Mouse (Mus musculus) A20 (cell line): ENCODE measurements at regions not wholly inside any gene's neighbourhood (a gene's known extent, or its start where the extent isn't known, plus 50 kb on each side); places are given as distances from the start of the nearest gene placed in this dataset.

ENCODE experiments used
- DNase-seq: peaks from one replicate; pipeline ENCODE4 v3.0.0-alpha.2; 2011; ENCODE audit warnings: low read depth, low spot score

DNA sequence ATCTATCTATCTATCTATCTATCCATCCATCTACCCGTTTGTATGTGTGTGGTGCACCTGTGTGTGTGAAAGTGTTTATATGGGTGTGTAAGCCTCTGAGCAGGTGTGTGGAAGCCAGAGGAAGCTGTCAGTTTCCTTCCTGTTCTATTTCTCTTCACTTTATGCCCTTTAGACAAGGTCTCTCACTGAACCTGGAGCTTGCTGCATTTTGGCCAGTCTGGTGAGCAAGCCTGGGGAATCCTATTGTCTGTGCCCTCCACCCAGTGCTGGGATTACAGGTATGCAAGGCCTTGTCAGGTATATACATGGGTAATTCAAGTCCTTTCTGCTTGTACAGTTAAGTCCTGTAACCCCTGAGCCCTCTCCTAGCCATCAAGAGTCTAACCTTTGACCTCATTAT lies 466.6 kb upstream of the 3110018I06Rik start:
- no peak for DNase-seq

DNA sequence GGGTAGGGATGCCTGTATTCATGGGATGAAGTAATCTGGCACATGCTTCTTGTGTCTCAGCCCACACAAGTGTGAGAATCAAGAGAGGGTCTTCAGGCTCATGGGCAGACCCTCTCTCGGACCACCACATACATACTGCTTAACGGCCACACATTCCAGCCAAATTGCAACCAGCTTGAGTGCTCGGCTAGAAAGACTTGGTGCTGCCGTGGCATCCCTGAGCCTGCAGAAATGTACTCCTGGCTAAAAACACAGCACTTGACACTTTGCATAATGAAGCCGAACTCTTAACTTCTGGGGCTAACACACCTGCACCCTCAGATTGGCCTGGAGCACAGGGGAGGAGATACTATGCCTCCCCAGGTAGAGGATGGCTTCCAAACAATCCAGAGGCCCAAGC lies 461.6 kb upstream of the 3110018I06Rik start:
- no peak for DNase-seq

DNA sequence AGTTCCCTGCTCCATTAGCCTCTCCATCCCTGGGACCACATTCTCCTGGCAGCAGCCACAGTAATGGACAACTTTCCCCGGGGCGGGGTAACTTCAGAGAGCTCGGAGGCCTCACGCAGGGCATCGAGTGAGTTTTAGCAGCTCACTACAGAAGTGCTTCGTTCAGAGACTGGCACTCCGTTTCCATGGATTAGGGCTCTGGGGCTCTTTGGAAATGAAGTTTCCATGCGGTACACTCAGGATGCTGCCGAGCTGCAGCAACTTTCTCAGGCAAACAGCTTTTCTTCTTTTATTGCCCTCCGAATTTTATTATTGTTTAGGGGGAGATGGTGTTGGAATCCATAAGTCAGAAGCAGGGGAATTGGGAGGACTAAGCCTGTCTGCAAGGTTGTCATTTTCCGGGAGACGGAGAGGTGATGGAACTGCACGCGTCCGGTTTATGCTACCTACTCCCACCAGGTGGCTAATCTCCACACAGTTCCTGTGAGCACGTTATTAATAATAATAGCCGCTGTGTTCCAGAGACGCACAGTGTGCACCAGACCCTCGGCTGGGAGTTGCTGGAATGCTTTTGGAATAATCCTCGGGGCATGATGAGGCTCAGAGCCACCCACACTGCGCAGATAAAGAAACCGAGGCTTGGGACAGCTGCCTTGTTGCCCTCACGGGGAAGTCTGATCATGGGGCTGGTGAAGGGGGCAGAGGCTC lies 460.4 kb upstream of the 3110018I06Rik start:
- DNase-seq: no peak

DNA sequence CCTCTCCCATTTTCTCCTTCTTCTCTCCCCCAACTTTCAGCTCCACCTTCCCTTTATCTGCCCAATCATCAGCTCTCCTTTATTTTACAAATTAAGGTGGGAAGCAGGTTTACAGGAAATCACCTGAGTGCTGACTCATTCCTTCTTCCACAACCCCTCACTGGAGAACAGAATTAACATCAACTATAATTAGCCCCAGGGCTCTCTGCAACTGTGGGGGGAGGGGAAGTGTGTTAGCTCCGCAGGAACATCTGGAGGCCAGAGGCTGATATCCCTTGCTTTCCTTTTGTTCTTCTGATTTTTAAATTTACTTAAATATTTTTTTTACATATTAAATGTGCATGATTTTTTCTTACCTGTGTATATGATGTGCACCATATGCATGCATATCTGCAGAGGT lies 459.4 kb upstream of the 3110018I06Rik start:
- no peak for DNase-seq

DNA sequence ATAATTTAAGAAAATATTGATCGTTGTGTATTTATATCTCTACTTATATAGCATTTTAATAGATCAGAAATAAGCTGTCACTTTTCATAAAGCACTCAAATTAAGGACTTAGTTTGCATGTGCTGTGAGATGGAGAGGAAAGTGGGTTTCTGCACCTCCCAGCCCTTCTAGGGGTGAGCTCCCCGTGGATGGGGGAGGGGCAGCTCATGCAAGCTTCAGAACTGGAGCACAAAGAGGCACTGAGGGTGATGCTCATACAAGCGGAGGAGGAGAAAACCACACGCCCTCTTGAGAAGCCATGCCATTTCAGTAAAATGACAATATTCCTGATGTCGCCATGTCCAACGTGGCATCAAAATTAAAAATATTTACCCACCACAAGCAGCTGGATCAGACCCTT lies 452.1 kb upstream of the 3110018I06Rik start:
- no peak for DNase-seq

DNA sequence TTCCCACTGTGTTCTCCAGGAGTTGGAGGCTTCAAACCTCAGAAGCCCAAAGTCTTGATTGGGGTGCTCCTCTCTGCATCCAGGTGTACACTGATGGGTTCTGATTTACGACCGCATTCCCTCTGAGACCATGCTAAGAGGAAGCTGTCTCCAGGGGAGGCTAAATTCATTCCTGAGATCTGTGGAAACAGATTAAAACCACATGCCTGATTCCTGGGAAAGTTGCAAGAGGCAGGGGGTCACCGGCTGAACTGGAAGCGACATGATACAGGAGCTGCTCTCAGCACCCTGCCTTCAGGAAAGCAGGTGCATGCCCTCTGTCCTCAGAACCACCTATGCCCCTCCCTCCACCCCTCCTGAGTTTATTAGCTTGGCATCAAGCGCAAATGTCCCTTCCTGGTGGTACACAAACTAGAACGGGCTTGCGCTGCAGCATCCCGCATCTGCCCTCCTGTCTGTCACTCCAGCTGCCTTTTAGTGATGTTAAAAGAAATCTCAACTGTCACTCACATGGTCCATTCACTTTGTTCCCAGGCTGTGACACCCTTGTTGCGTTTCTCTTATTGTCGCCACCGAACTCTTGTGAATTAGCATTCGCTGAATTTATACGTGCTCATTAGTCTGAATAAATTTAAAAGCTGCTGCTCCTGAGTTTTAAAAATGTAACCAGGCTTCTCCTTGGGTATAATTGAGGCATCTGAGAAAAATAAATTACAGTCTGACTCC lies 446.3 kb upstream of the 3110018I06Rik start:
- DNase-seq: no peak

DNA sequence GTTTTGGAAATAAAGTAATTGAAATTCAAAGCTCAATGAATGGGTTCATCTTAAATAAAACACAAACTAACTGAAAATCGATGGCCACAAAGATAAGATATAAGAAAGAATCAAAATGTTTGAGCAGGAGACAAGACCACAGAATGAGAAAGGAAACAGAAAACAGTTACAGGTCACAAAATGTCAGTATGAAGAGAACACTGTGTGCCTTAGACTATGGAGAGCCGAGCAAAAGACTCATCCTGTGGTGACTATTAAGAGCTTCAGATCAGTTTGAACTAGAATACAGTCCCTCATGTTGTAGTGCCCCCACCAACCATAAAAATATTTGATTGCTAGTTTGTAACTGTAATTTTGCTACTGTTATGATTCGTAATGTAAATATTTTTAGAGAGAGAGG lies 441.9 kb upstream of the 3110018I06Rik start:
- DNase-seq: no peak

DNA sequence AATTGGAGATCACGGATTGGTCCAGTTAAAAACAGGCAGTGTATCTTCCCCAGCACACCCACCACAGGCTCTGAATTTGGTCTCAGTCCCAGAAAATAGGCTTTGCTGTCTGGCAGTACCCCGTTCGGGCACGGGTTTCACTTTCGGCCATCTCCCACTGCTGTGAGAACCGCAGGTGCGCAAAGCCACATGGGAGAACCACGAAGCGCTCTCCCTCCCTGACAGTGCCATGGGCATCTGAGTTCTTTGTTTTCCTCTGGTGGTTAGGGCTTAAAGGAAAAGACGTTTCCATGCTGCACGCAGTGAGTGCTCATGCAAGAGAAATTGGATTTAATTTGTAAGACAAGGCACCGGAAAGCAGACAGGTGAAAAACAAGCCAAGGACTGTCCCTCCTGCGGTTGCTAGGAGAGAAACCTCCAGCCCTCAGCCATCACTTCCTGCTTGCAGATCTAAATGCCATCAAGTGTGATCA lies 441.3 kb upstream of the 3110018I06Rik start:
- DNase-seq: no peak

DNA sequence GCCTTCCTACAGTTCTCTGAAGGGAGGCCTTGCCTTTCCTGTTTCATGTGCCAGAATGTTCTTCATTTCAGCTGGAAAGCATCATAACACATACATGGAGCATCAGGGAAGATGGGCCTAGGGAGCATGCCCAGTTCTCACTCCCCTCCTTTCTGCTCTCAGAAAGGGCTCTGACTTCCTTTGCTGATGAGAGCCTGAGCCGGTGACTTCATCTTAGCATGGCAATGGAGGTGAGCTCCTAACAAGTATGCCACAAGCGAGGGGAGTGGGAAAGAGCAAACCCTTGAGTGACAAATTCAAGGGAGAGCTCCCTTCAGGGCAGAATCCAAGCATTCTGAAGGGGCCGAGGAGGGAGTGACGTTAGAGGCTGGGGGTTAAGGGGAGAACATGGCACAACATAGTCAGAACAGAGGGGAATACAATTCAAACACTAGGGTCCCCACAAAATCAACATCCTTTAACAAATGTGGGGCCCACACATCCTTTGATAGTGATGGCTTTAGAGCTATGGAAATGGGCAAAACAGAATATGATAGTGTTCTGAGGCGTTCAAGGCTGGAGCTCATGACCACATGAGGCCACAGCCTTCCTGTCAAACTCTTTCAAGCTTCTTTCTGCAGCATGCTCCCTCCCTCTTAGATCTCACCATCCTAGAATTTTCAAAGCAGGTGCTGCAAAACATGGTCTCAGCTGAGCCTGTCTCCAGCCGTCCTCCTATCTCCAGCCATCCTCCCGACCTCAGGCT lies 437.4 kb upstream of the 3110018I06Rik start:
- no peak for DNase-seq

DNA sequence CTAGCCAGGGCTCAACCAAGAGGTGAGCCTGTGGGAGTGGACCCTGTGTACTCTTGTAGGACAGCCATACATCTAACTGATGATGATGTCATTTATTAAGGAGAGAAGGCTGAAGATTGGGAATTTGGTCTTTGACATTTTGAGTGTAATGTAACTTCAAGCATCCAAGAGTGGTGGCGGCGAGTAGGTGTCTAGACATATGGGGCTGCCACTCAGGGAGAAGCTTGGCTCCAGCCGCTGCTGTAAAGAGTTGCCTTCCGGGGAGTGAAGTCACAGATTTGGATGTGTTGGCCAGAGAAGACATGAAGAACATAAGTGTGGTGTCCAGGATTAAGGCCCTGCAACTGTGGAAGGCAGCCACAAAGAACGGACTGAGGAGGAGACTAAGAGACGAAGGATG lies 436.3 kb upstream of the 3110018I06Rik start:
- no peak for DNase-seq

DNA sequence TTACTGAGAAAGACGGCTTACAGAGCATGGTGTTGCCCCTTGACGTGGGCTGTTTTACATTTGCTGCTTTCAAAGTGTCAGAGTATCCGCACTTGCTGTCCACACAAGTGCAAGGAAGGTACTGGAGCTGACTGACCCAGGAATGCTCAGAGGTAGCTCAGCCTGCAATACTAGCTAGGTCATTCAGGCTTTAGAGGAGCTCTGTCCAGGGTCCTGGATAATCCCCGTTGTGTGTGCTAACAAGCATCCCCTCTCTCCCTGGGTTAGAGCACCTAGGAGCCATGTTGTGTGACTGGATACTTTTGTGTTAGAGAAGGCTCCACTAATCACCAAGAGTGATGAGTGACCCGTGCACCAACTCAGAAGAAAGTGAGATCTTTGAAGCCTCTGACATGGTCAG lies 431.9 kb upstream of the 3110018I06Rik start:
- DNase-seq: no peak

DNA sequence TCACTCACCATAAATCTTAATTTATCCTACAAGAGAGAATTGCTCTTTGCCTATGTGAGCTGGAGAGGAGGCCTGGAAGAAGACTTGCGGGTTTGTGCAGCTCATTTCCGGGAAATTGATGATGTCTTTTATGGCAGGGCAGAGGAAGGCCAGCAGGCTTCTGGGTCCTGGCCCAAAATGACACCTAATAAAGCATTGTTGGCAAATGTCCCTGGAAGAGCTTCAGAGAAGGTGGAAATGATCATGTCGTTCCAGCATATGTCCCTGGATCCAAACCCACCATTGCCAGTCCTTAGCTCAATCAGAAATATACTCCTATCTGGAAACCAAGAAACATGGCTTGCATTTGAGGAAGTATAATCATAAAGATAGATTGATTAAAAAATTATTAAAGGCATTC lies 427.9 kb upstream of the 3110018I06Rik start:
- no peak for DNase-seq

DNA sequence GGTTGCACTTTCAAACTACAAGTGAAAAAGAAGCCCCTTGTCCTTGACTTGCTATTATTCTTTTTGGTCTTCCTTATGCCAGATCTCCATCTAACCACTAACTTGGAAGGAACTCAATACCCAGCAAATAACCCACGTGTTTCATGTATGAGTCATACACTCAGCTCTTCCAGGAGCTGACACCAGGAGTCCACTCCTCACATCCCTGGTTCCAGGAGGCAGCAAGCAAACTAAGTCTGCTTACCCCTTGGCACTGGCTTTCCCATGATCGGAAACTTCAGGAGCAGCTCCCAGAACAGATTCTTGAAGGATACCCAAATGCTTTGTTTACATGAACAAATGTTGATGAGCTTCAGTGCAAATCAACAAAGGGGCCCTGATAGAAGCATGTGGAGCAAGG lies 421.1 kb upstream of the 3110018I06Rik start:
- DNase-seq: no peak

DNA sequence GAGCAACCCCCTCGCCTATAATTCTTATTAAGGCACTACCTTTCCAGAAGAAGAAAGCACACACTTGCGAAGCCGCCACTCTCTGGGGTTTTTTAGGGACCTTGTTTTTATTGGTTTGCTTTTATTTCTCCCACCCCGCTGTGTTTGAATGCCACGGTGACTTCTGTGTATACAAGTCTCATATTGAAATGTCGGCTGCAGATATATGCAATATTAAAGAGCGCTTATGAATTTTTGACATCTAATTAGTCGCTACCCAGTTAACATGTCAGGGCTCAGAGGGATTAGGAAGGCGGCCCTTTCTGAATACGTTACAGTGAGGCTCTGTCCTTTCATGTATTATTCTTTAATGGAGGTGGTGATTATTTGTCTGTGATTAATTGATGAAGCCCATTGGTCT lies 405.9 kb upstream of the 3110018I06Rik start:
- no peak for DNase-seq

DNA sequence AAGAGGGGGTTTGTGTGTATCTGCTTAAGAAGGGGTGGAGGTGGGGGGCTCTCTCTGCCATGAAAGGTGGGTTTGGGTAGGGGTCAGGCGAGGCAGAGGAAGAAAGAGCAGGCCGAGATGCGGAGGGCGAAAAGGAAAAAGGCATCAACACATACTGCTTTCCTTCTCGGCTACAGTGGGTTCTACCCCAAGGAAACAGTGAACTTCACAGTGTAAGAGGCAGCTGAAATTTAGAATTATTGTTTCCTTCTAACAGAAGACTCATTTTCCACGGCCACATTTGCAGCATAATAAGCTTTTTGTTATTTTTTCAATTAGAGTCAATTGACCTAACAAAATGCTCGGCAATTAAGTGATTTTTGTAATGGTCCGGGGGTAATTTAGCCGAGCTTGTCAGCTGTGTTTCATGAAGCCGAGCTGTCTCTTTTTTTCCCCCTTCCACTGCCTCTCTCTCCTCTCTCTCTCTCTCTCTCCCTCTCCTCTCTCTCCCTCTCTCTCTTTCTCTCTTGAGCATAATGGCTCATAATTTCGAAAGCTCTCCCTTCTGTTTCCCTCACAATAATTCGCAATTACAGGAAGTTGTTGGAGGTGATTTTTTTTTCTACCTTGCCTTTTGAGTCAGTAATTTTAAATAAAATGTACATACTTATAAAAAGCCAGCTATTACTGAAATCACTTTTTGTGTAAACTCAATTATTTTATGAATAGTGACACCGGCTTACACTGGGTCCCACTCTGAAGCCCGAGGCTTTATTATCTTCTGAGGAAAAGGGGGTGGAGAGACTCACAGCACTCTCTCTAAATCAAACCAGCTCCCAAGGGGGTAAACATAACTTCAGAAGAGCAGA lies 403.1 kb upstream of the 3110018I06Rik start:
- no peak for DNase-seq

DNA sequence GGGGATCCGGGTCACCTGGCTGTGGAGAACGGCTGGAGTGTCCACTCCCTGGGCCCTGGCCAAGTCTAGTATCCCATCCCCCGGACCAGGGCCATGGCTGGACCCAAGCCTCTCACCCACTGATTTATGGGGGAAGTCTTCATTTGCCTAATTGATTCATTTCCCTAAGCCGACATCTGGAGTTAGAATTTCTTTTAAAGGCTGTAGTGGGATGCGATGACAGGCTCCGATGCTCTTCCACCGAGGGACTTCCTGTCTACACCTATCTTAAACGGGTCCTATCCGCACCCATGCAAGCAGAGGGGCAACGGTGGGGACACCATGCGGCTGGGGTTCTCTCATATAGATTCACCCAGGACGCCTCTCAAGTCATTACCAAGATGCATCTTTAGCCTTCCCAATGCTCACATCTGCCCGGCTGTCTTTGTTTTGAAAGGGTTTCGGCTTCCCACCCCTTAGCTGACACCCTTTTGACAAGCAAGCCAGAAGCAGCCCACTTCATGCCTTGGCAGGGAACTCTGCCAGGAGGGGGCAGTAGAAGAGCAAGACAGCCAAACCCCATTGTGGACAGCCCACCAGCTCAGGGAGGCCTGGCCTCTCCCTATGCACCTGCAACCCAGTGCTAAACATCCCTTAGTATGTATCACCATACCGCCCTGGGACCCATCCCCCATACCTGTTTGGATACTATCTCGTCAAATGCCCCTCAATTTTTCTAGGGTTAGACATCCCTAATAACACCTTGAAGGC lies 402.4 kb upstream of the 3110018I06Rik start:
- no peak for DNase-seq

DNA sequence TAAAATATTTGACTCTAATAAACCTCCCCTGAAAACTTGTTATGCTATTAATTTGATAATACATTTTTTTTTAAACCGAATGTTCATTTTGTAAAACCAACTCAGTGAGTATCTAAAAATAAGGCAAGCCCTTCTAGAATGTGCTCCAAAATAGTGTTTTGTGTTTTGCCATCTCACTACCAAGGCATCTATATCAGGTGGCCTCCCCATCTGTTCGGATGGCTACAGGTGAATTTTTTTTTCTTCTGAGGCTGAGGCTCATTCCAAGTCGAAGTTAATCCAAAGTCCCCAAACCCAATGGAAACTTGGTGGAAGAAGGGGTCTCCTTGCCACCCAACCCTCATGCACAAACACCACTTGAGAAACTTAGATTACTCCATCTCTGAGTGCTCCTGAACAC lies 396.3 kb upstream of the 3110018I06Rik start:
- no peak for DNase-seq

DNA sequence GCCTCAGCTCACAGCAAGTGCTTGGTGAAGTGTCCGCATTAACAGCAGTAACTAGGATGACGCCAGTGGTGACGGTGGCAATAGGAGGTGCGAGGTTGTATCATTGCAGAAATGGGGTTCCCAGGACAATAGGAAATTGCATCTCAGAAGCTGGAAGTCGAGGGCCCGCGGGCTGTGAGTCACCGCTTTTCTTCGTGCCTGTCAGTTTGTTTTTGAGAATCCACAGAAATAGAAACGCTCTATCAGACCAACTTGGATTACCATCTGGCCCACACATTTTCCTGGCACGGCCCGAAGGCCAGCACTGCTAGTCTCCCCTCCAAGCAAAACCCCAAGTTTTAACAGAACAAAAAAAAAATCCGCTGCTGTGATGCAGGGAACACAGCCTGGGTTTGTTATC lies 395.1 kb upstream of the 3110018I06Rik start:
- no peak for DNase-seq

DNA sequence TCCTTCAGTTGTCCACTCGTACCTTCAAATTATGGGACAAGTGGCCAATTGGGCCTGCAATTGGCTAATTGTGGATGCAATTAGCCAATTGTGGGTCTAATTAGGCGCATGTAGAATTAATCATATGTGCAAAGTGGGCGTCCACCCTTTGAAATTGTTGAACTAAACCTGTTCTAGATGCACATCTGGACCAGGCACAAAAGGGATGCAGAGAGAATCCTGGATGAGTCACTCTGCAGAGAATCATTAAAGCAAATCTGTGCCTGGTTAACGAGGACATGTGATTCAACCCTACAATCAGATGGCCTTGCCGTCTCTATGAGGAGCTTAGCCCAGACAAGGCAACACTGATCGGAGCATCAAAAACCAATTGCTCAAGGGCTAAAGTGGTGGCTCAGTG lies 393.0 kb upstream of the 3110018I06Rik start:
- no peak for DNase-seq

DNA sequence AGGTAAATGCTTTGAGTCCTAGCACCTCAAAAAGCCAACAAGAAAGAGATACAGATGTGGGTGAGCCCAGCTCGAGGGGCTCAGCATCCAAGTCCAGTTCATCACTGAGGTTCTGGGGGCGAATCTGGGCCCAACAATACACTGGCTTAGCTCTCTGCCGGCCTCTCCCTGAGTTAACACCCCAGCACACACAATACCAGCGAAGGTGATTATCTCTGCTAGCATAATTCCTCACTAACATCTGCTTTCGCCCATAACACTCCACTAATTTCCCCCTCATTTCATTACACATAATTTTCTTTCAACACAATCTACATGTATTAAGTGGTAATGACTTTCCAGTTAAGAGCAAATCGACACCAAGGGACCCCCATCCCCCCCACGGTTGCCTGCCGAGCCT lies 383.9 kb upstream of the 3110018I06Rik start:
- DNase-seq: no peak

DNA sequence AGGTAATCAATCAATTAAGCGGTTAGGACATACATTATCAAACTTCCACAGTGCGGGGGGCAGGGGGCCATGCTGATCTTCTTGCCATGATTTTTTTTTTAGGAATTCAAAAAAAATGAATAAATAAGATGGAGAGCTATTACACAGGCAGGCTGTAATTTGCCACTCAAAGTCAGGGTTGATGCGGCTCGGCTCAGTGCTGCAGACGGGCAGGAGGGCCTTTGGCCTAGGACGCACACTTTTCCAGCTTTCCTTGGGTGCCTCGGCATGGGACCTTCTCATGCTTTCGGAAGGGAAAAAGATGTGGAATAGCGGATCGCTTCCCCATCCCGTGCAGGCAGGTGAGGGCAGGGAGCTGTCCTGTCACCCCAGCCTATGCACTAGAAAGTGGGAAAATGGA lies 383.4 kb upstream of the 3110018I06Rik start:
- DNase-seq: no peak
